Mouse (Mus musculus): ENCODE results near the gene Adipor2.

GRCm38 (mm10) chr6:119329936-119330335 is 87.6 kb downstream of the Adipor2 start:
- TF ChIP-seq POLR2A (IDR thresholded peaks at IDR 0.05; ENCODE audit: insufficient read depth, low read length) (no peak), EP300 (IDR thresholded peaks at IDR 0.05; ENCODE audit: insufficient read depth, low read depth, low read length) (no peak), CTCF (IDR thresholded peaks at IDR 0.05; ENCODE audit: low read depth, low read length) (no peak)
